Mouse (Mus musculus): ENCODE measurements around the gene Gsta4. TPM values are rescaled to one million over a fixed set of nuclear protein-coding genes. Genes with fewer than 3 reads are reported as not detected.
"Not testable (repeated sequence)": the region's sequence is repeated elsewhere in the genome, so short reads cannot be mapped to it uniquely, and the experiment has no call there.

Gene Gsta4
- 18.1 TPM for polyA plus RNA-seq (2021)

- DNase-seq (ENCODE audit: low read depth, low spot score); POLR2A ChIA-PET; in situ Hi-C loops (cut with MboI; ENCODE audit: low pct_unique_long_range_greater_than_20kb); ATAC-seq; H3K27me3 ChIP-seq: not testable (repeated sequence)
- CTCF ChIA-PET, result interaction anchor here (0.8 to 1.1 kb wide), 2 partner anchors 21 to 70 kb away, joined by 3 read pairs; no protein-coding TSS in a partner anchor
Observed at GRCm38 (mm10) chr9:78182474-78182873, at the start of gene Gsta4. TSS of gene Gsta4 (plus strand) at chr9:78182774.

GRCm38 (mm10) chr9:78135658-78136057 is 46.9 kb upstream of the Gsta4 start:
- in situ Hi-C loops (cut with MboI; ENCODE audit: low pct_unique_long_range_greater_than_20kb), result no loop called here
- CTCF ChIA-PET, result no interaction called here
- H3K27me3 ChIP-seq, result no peaks in the 10 kb centered on the region
- POLR2A ChIA-PET, result no interaction called here
- no peak for TF ChIP-seq CTCF (IDR thresholded peaks at IDR 0.05)
- ATAC-seq, result no peak
- DNase-seq (ENCODE audit: low read depth, low spot score), result no peak

DNA sequence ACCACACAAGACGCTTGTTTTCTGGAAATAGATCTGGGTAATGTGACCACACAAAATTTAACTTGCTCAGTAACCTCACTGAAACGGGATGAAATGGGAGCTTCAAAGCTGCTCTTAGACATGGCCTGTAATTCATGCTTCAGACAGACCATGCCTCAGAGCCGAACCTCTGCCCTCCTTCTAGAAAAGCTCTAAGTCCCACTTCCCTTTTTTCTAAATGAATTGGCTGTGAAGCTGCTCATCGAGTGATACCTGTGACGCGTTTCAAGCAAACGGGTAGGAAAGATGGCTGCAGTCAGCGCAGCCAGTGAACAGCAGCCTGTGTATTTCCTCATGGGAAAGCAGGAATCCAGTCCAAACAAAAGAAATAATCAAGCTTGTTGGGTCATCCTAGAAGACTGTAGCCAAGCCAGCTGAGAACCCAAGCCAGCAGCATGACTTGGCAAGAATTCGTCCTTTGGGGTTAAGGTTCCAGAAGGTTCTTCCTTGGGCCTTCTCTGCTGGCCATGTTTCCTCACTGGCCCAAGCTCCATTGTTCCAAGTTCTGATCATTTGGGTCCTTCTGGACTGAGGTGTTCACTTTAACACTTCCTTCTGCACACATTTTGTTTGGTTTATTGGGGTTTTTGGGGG is 44.4 kb upstream of the Gsta4 start:
- CTCF ChIA-PET, result no interaction called here
- DNase-seq (ENCODE audit: low read depth, low spot score) (no peak), ATAC-seq (no peak)
- TF ChIP-seq CTCF (IDR thresholded peaks at IDR 0.05), result no peak
- POLR2A ChIA-PET, result no interaction called here
- H3K27me3 ChIP-seq, result no peaks in the 10 kb centered on the region
- in situ Hi-C loops (cut with MboI; ENCODE audit: low pct_unique_long_range_greater_than_20kb), result no loop called here

GRCm38 (mm10) chr9:78139463-78139862 is 43.1 kb upstream of the Gsta4 start:
- in situ Hi-C loops (cut with MboI; ENCODE audit: low pct_unique_long_range_greater_than_20kb), result no loop called here
- TF ChIP-seq CTCF (IDR thresholded peaks at IDR 0.05), result no peak
- no peak for DNase-seq (ENCODE audit: low read depth, low spot score)
- H3K27me3 ChIP-seq, result no peaks in the 10 kb centered on the region
- ChIA-PET CTCF (interaction anchor here (1.5 kb wide), 1 partner anchor 14 kb away, joined by 5 read pairs; no protein-coding TSS in a partner anchor), POLR2A (no interaction called here)
- ATAC-seq, result no peak

DNA sequence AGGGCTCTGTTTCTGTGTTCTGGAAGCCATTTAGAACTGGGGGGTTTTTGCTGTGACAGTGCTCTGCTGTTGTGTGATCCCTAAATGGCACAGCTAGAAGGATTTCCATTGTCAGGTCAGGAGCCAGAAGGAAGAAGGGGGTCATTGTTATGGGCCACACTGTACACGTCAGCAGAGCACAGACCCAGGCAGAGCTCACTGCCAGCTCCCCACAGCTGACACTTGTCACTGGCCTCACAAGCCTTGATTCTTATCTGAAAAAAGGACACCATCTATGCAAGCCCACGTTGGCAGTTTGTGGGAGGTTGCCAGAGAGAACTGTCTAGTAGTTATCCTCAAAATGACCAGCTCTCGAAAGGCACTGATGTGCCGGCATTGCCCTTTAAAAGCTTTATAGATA is 36.5 kb upstream of the Gsta4 start:
- ChIA-PET CTCF (interaction anchor here (1.1 kb wide), 1 partner anchor 33 kb away, joined by 4 read pairs; no protein-coding TSS in a partner anchor), POLR2A (no interaction called here)
- in situ Hi-C loops (cut with MboI; ENCODE audit: low pct_unique_long_range_greater_than_20kb), result no loop called here

GRCm38 (mm10) chr9:78146627-78147026 is 35.9 kb upstream of the Gsta4 start:
- in situ Hi-C loops (cut with MboI; ENCODE audit: low pct_unique_long_range_greater_than_20kb), result no loop called here
- TF ChIP-seq CTCF (IDR thresholded peaks at IDR 0.05), result no peak
- ChIA-PET CTCF (interaction anchor here (1.1 kb wide), 1 partner anchor 34 kb away, joined by 4 read pairs; no protein-coding TSS in a partner anchor), POLR2A (no interaction called here)
- no peaks in the 10 kb centered on the region for H3K27me3 ChIP-seq
- no peak for ATAC-seq
- no peak for DNase-seq (ENCODE audit: low read depth, low spot score)

More for the DNA sequence above, 36.5 kb upstream of the Gsta4 start:
- no peaks in the 10 kb centered on the region for H3K27me3 ChIP-seq
- TF ChIP-seq CTCF (IDR thresholded peaks at IDR 0.05), result no peak
- ATAC-seq (no peak), DNase-seq (ENCODE audit: low read depth, low spot score) (no peak)

DNA sequence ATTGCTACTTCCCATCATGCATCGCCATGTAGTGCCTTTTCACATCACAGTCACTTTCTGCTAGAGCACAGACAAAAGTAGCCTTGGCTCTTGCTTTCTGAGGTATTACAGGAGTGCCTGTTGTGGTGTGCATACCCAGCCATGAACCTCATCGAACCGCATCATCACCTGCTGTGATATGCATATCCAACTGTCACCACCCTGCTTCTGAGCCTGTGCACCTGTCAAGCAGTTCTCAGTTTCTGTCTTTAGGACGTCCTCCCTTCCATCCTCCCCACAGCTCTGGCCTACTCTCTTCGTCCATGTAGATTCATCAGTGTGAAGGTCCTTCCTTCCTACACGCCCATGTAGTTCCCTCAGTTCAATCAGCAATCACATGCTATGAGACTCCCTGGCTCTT is 34.4 kb upstream of the Gsta4 start:
- ChIA-PET POLR2A (no interaction called here), CTCF (no interaction called here)
- no peak for DNase-seq (ENCODE audit: low read depth, low spot score)
- TF ChIP-seq CTCF (IDR thresholded peaks at IDR 0.05), result no peak
- H3K27me3 ChIP-seq, result no peaks in the 10 kb centered on the region
- in situ Hi-C loops (cut with MboI; ENCODE audit: low pct_unique_long_range_greater_than_20kb), result no loop called here
- ATAC-seq, result no peak

DNA sequence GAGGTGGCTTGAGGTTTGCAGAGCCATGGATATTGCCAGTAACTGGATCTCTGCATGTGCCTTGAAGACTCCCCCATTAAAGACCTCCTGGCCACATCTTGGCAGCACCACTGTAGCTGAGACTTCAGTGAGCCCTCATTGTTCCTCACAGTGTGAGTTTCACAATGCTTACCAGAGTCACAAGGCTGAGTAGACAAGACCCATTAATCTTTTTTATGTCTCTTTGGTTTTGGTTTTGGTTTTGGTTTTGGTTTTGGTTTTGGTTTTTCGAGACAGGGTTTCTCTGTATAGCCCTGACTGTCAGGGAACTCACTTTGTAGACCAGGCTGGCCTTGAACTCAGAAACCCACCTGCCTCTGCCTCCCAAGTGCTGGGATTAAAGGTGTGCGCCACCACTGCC is 32.8 kb upstream of the Gsta4 start:
- POLR2A ChIA-PET; in situ Hi-C loops (cut with MboI; ENCODE audit: low pct_unique_long_range_greater_than_20kb); DNase-seq (ENCODE audit: low read depth, low spot score); H3K27me3 ChIP-seq; ATAC-seq: not testable (repeated sequence)
- CTCF ChIA-PET, result interaction anchor here (1.6 kb wide), 1 partner anchor 27 kb away, joined by 3 read pairs; no protein-coding TSS in a partner anchor

DNA sequence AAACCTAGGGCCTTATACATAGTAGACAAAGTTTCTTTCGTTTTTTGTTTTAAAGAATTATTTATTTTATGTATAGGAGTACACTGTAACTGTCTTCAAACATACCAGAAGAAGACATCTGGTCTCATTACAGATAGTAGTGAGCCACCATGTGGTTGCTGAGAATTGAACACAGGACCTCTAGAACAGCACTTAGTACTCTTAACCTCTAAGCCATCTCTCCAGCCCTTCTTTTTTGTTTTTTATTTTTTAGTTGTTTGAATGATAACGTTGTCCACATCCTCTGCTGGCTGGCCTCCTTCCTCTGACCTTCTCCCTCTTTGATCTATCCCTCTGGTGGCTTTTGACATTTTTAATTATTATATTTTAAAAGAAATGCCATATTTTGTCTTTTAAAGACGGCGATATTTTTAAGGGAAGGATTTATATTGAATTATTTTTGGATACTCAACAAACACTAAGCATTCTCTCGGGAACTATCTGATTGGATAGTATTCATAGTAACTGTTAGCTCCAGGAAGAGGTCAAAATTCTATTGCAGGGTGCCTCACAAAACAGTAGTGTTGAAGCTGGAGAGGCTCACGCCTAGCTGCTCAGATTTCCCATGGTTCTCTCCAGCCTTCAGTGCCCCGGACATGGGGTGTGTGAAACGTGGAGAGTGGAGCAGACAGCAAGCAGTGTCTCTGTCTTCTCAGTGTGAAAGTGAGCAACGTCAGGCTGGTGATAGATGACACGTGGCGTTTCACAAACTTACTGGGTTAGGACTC is 28.2 kb upstream of the Gsta4 start:
- TF ChIP-seq CTCF (IDR thresholded peaks at IDR 0.05), result no peak
- ATAC-seq (no peak), DNase-seq (ENCODE audit: low read depth, low spot score) (no peak)
- POLR2A ChIA-PET, result no interaction called here
- CTCF ChIA-PET, result no interaction called here
- in situ Hi-C loops (cut with MboI; ENCODE audit: low pct_unique_long_range_greater_than_20kb), result no loop called here
- no peaks in the 10 kb centered on the region for H3K27me3 ChIP-seq

DNA sequence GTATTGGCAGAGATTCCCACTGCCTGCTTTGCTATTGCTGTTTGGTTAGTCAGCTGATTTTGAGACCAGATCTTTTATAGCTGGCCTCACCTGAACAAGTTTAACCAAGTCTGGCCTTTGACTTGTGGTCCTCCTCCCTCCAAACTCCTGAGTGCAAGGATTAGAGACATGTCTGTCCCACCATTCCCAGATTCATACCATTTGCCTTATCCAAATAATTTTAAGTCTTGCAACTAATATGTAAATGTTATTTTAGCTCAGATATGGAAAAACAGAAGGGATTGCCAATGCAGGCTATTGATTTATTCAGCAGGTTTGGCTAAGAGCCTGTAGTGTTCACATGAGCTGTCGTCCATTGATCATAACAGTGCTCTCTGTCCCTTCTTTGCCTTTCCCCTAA is 25.4 kb upstream of the Gsta4 start:
- DNase-seq (ENCODE audit: low read depth, low spot score) (no peak), ATAC-seq (no peak)
- H3K27me3 ChIP-seq, result no peaks in the 10 kb centered on the region
- ChIA-PET CTCF (interaction anchor here (1.6 kb wide), 1 partner anchor 12 kb away, joined by 5 read pairs; no protein-coding TSS in a partner anchor), POLR2A (no interaction called here)
- in situ Hi-C loops (cut with MboI; ENCODE audit: low pct_unique_long_range_greater_than_20kb), result loop anchor here (5.0 kb wide), 1 partner anchor 40 kb away; no protein-coding TSS in a partner anchor
- TF ChIP-seq CTCF (IDR thresholded peaks at IDR 0.05), result no peak

- POLR2A ChIA-PET, result no interaction called here
Observed at GRCm38 (mm10) chr9:78163291-78163690, 19.3 kb upstream of the Gsta4 start.

More at GRCm38 (mm10) chr9:78163291-78163690, 19.3 kb upstream of the Gsta4 start:
- no peak for ATAC-seq
- CTCF ChIA-PET, result no interaction called here
- no peak for TF ChIP-seq CTCF (IDR thresholded peaks at IDR 0.05)
- DNase-seq (ENCODE audit: low read depth, low spot score), result no peak
- in situ Hi-C loops (cut with MboI; ENCODE audit: low pct_unique_long_range_greater_than_20kb), result no loop called here
- H3K27me3 ChIP-seq, result no peaks in the 10 kb centered on the region
